Mouse (Mus musculus): ENCODE data around the gene Dcakd.

The Dcakd gene

DNA sequence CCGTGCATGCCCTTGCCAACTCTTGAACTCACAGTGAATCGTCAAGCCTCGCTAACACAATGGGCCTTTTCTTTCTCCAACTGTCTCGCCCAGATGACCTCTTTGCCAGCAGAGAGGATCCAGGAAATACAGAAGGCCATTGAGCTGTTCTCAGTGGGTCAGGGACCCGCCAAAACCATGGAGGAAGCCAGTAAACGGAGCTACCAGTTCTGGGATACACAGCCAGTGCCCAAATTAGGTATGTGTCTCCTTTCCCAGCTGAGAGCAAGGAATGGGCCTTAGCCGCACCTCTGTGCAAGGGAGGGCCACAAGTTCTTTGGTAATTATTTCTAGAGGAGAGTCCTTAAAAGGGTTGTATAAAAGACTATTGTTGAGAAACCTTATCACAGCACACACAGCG lies 18.2 kb upstream of the Dcakd start:
- no peak for DNase-seq (ENCODE audit: low spot score)

- no peak for DNase-seq (ENCODE audit: low spot score)
Measured at GRCm38 (mm10) chr11:103043982-103044381, 15.8 kb upstream of the Dcakd start.

DNA sequence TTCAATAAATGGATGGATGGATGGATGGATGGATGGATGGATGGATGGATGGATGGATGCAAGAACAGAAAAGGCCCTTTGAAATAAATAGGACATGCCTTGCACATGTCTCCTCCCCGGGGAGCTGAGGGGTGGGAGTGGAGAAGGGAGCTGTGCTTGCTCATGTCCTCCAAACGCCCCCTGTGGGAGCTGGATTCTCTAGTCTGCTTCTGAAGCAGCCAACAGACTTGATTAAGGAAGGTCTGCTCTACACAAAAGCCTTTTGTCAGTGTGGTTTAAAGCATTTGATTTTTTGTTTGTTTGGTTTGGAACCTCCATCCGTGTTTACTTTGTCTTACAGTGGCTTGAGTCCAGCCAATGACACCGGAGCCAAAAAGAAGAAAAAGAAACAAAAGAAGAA lies 14.7 kb upstream of the Dcakd start:
- no peak for DNase-seq (ENCODE audit: low spot score)

- DNase-seq (ENCODE audit: low spot score) = no peak
Measured at GRCm38 (mm10) chr11:103038037-103038436, 9.9 kb upstream of the Dcakd start.

DNA sequence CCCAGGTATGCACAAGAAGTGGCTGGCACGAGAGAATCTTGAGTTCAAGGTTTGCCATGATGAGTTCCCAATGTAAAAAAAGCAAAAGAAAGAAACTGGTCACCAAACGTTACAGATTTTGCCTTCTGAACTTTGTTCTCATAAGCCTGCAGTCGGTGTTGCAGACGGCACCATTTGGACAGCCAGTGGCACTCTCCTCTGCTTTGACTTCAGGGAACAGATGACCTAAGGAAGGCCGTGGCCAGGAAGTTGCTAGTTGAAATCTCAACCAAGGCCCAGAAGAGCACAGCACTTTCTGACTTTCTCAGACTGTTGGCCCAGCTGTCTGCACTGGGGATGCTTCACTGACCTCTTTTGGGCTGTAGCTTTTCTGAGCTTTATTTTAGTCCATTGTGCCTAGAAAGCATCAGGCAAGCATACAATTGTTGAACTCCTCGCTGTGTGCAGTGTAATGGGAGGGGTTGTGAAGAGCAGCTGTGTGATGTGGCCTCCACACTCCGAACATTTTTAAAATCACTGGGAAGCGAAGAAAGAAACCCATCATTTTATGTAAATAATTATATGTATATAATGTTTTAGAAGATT lies 8.8 kb upstream of the Dcakd start:
- DNase-seq (ENCODE audit: low spot score) = no peak

GRCm38 (mm10) chr11:103035007-103035406 lies 6.9 kb upstream of the Dcakd start:
- no peak for DNase-seq (ENCODE audit: low spot score)

DNA sequence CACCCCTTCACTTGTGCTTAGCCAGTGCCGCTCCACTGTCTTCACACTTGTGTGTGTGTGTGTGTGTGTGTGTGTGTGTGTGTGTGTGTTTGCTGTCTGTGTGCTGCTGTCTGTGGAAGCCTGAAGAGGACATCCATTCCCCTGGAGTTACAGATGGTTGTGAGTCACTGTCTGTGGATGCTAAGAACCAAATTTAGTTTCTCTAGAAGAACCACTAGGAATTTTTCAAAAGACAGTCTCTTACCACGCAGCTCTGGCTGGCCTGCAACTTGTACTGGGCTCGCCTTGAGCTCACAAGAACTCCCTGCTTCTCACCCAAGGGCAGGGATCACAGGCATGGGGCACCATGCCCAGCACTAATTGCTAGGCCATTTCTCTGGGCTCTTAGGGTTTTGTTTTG lies 4.9 kb upstream of the Dcakd start:
- no peak for DNase-seq (ENCODE audit: low spot score)

DNA sequence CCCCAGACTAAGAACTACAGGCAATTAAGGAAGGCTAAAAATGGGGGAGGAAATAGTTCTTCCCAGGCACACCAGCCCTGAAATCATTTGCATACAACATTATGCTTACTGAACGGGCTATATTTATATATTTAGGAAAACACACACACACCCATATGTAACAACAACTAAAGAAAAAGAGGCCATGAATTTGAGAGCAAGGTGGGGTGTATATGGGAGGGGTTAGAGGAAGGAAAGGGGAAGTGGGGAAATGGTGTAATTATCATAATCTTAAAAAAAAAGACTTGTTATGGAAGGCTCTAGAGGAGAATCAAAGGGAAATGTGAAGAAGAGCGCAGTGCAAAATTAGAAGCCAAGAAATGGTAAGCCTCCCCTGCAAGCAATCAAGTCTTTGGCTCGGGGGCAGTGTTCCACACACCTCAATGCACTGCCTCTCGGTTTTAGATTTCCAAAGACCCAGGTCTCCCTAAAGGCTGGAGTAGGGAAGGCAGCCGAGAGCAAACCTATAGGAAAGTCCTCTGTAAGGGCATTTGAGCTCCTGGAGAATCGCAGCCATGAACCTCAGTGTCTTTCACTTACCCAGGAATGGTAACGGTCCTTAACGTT lies 460 bp downstream of the Dcakd start:
- no peak for DNase-seq (ENCODE audit: low spot score)

DNA sequence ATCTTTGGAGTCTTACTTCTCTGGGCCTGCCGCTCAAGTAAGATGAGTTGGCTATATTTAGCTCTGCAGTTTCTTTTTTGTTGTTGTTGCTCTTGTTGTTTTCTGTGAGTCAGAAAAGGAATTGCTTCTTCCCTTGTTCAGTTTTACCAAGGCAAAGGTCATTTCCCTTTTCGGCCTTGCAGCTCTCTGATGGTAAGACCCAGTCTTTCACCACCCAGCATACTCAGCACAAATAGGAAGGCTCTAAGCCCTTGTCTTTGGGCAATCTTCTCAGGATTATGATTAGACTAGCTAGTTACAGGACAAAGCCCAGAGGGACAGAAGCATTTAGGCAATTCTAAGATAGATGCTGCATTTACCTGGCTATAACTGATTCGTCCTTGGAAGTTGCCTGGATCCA lies 1.2 kb downstream of the Dcakd start:
- DNase-seq (ENCODE audit: low spot score) = no peak

DNA sequence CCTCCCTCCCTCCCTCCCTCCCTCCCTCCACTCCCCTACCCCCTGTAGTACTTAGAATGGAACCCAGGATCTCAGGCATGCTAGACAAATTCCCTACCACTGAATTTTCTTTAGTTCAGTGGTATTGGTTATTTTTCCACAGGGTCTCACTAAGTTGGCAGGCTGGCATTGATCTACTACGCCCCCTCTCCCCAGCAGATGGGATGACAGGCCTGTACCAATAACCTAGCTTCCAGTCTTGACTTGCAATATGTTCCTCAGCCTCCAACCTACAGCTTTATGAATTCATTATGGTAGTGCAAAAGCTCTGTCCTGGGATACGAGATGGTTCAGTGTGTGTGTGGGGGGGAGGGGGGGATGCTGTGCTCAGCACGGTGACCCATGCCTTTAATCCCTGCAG lies 4.2 kb downstream of the Dcakd start:
- DNase-seq (ENCODE audit: low spot score) = no peak

GRCm38 (mm10) chr11:103020713-103021335 lies 7.3 kb downstream of the Dcakd start:
- DNase-seq (ENCODE audit: low spot score) = no peak

DNA sequence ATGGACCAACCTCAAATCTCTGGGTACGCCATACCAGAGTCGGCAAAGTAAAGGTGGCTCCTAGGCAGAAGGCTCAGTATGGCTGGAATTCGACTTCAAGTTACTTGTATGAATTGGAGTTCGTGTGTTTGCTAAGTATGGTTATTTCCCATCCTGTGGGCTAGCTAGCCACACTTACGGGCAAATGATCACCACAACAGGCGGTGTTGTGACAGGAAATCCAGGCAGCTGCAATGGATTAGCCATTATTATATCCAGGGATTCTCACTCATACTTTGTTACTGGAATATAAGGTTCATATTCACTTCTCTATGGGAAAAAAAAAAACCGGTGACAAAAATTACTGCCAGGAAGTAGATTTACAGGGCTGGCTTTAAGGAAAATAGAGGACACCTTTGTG lies 8.8 kb downstream of the Dcakd start:
- no peak for DNase-seq (ENCODE audit: low spot score)

DNA sequence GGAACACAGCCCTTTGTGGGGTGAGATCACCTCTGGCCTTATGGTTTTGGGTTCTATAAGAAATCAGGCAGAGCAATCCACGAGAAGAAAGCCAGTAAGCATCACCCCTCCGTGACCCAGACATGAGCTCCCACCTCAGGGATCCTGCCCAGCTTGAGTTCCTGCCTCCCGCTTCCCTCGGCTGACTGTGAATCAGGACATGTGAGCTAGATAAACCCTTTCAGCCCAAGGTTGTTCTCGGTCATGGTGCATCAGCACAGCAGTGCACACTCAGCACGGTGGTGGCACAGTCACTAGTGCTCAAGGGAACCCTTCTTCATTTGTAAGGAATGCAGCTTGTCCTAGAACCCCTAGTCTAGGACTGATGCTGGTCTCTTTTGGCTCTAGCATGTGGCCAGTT lies 9.3 kb downstream of the Dcakd start:
- DNase-seq (ENCODE audit: low spot score) = no peak

GRCm38 (mm10) chr11:103017661-103018060 lies 10.5 kb downstream of the Dcakd start:
- DNase-seq (ENCODE audit: low spot score) = no peak

GRCm38 (mm10) chr11:103016930-103017329 lies 11.2 kb downstream of the Dcakd start:
- DNase-seq (ENCODE audit: low spot score) = peak; percentile 99

GRCm38 (mm10) chr11:103015881-103016825 lies 12.0 kb downstream of the Dcakd start:
- no peak for DNase-seq (ENCODE audit: low spot score)

DNA sequence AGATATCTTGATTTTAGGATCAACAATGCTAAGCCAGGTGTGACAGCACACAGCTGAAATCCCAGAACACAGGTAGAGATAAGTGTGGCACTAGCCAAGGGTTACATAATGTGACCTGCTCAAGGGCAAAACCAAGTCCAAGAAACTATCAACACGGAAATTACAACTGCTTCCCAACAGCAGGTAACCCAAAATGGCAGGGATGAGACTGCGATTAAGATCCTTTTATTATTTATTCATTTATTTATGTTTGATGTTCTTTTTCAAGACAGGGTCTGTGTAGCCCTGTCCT lies 17.0 kb downstream of the Dcakd start:
- no peak for DNase-seq (ENCODE audit: low spot score)

GRCm38 (mm10) chr11:103010454-103011205 lies 17.5 kb downstream of the Dcakd start:
- no peak for DNase-seq (ENCODE audit: low spot score)

DNA sequence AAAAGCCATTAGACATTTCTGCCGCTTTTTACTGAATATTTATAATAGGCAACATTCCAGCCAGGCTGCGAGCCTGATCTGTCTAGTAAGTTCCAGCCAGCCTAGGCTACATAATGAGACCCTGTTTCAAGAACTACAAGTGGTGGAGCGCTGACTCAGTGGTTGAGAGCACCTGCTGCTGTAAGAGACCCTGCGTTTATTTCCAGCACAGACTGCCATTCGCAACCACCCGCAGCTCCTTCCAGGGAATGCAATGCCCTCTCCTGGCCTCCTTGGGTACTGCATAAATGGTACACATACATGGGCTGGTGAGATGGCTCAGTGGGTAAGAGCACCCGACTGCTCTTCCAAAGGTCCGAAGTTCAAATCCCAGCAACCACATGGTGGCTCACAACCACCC lies 18.9 kb downstream of the Dcakd start:
- no peak for DNase-seq (ENCODE audit: low spot score)

GRCm38 (mm10) chr11:103008558-103008957 lies 19.6 kb downstream of the Dcakd start:
- no peak for DNase-seq (ENCODE audit: low spot score)

DNA sequence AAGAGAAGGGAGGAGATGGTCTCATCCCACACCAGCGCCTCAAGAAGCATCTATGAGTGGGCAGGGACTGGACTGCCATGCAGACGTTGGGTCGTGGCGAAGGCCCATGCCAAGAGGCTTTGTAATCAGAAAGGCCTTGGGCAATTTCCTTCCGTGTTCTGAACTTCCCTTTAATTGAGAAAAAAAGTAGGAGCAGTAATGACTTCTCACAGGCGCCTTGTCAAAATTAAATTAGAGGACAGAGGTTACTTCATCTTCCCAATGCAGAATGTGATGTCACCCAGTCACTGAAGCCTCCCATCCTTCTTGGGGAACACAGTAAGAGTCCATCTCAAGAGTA lies 21.2 kb downstream of the Dcakd start:
- no peak for DNase-seq (ENCODE audit: low spot score)

- DNase-seq (ENCODE audit: low spot score) = no peak
Measured at GRCm38 (mm10) chr11:103006286-103007000, 21.7 kb downstream of the Dcakd start.

Measured in ovary, postnatal 36 days (tissue).